Mouse (Mus musculus) stomach, embryonic 16.5 days (tissue): Measurements from ENCODE around the gene Olfr316. TPM values are rescaled to one million over a fixed set of nuclear protein-coding genes. Genes with fewer than 3 reads are reported as not detected.
"Not testable (repeated sequence)": the region's sequence is repeated elsewhere in the genome, so short reads cannot be mapped to it uniquely, and the experiment has no call there.

ENCODE experiments used
- ATAC-seq: fragments of 200-750 bp; cut with Nextera tagmentation; 2 replicates; pipeline ENCODE4 v1.8.0; 2017; ENCODE audit warnings: moderate number of reproducible peaks, moderate TSS enrichment; ENCODE audit not compliant: insufficient read depth, low FRiP score
- H3K27ac ChIP-seq: fragments of 300-500 bp; sonication (generic); 2 replicates; pipeline ENCODE4 v1.5.1; 2014; ENCODE audit warnings: low read length
- H3K27me3 ChIP-seq: fragments of 300-500 bp; sonication (generic); 2 replicates; pipeline ENCODE4 v1.6.1; 2014; ENCODE audit warnings: low read length, control low read depth, mixed read lengths; ENCODE audit not compliant: control insufficient read depth, insufficient read depth
- H3K36me3 ChIP-seq: fragments of 300-500 bp; sonication (generic); 2 replicates; pipeline ENCODE4 v1.6.1; 2014; ENCODE audit warnings: low read length; ENCODE audit not compliant: control insufficient read depth, insufficient read depth
- H3K4me1 ChIP-seq: fragments of 300-500 bp; sonication (generic); 2 replicates; pipeline ENCODE4 v1.6.1; 2014; ENCODE audit warnings: low read length, control low read depth, mixed read lengths; ENCODE audit not compliant: control insufficient read depth, insufficient read depth
- H3K4me2 ChIP-seq: fragments of 300-500 bp; sonication (generic); 2 replicates; pipeline ENCODE4 v1.6.1; 2014; ENCODE audit warnings: low read depth, low read length, mixed read lengths
- H3K4me3 ChIP-seq: fragments of 300-500 bp; sonication (generic); replicated peaks from 2 replicates; pipeline ENCODE4 v1.5.1; 2014; ENCODE audit warnings: mild to moderate bottlenecking, low read length
- H3K9ac ChIP-seq: fragments of 300-500 bp; sonication (generic); 2 replicates; pipeline ENCODE4 v1.6.1; 2014; ENCODE audit warnings: low read length
- H3K9me3 ChIP-seq: fragments of 300-500 bp; sonication (generic); replicated peaks from 2 replicates; pipeline ENCODE4 v1.6.1; 2016; ENCODE audit warnings: low read length, control low read depth; ENCODE audit not compliant: control insufficient read depth
- WGBS: fragments of 180-500 bp; shearing (Covaris S2); extraction: QIAGEN DNeasy Blood & Tissue Kit; methylation state at CpG from one replicate; pipeline ENCODE4 v1.1.7; 2014; 5-methylcytosine and 5-hydroxymethylcytosine counted together
- polyA plus RNA-seq: library from polyadenylated mRNA; unstranded; fragments of >200 nt; fragmentation: Nextera tagmentation; extraction: Ambion mirVana; gene quantifications from 2 replicates; pipeline ENCODE4 v1.2.1, GENCODE M21; 2015

Gene Olfr316
- polyA plus RNA-seq = not detected in 2 replicates

DNA sequence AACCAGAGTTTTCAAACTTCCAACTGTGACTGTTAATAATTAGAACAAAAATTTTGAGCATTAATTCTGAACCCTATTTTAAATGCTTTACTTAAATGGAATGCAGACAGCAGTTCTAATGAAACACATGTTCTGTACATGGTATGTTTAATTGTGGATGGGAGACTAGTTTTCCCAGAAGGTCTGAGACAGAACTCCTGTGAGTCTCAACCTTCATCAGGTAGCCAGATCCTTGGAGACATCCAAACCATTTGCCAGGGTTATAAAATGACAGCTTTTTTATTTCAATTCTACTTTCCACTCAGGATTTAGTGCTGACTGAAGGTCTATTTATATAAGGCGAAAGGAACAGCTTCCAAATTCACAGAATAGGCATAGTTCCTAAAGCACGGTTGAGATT is at the start of gene Olfr316:
Olfr316 (plus strand) TSS at position 301 of the 400 bp plus-strand sequence.
- no peak within 1 kb of the TSS for H3K4me2 ChIP-seq
- no peak within 1 kb of the TSS for H3K4me3 ChIP-seq
- ATAC-seq = no peak
- no peak within 1 kb of the TSS for H3K9ac ChIP-seq
- no peaks in the 10 kb centered on the region for H3K4me1 ChIP-seq
- H3K27me3 ChIP-seq = no peaks in the 10 kb centered on the region
- WGBS = 71% methylated on average over 2 of the region's 2 CpGs
- no peaks in the 10 kb centered on the region for H3K36me3 ChIP-seq
- no peak within 1 kb of the TSS for H3K27ac ChIP-seq
- H3K9me3 ChIP-seq = no peaks in the 10 kb centered on the region

DNA sequence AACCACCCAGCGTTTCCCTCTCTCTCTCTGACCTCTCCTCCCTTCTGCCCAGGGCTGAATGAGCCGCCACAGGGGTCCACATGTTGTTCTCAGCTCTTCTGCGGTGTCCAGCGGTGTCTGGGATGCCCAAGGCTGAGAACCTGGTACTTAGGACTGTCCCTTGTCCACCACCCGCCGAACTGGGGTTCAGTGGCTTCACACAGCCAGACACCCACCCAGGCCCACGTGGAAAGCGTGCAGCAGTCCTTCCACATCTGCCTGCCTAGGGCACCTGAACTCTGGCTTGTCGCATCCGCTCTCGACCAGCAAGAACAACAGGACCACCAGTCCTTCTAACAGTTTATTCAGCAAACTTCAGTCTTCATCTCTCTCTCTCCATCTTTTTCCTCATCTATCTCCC is 43.4 kb upstream of the Olfr316 start:
- Histone ChIP-seq H3K36me3 (no peaks in the 10 kb centered on the region), H3K4me2 (no peak overlapping the region), H3K4me1 (no peaks in the 10 kb centered on the region), H3K27me3 (no peaks in the 10 kb centered on the region), H3K4me3 (no peak overlapping the region), H3K9ac (no peak overlapping the region), H3K27ac (no peak overlapping the region), H3K9me3 (no peaks in the 10 kb centered on the region)
- WGBS = 80% methylated on average over 11 of the region's 11 CpGs
- ATAC-seq = no peak

DNA sequence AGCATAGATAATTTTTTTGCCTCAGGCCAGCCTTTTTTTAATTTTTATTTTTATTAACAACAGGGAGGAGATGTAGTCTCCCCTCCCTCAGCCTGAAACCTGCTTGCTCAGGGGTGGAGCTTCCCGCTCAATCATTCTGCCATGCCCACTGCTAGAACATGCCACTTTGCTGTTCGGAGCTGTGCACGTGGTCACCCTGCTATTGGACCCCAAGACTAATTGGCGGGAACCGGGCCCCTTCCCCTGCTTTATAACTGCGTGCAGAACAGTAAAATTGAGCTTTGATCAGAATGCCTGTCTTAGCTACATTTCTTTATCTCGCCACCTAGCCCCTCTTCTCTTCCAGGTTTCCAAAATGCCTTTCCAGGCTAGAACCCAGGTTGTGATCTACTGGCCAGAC is 34.8 kb upstream of the Olfr316 start:
- not testable (repeated sequence) for H3K4me3 ChIP-seq, H3K36me3 ChIP-seq, H3K27ac ChIP-seq, H3K9me3 ChIP-seq, H3K4me1 ChIP-seq, H3K4me2 ChIP-seq, ATAC-seq, H3K27me3 ChIP-seq, H3K9ac ChIP-seq
- WGBS = 90% methylated on average over 6 of the region's 7 CpGs

DNA sequence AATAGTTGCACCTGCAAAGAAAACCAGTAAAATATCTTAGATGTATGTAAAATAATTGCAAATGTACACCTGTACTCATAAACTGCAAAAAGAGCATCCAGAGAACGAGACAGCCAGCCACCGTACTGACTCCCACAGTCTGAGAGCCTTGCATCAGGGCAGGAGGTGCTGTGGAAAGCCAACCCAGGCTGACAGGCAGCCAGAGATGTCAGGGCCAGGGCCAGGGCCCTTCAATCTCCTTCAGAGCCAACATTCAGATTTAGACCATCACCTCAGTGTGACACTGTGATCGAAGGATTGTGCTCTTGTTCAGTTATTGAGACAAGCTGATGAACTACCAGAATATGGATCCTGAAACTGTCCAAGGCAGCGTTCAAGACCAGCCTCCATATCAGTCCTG is 32.8 kb upstream of the Olfr316 start:
- 82% methylated on average over 4 of the region's 4 CpGs for WGBS
- no peaks in the 10 kb centered on the region for H3K27me3 ChIP-seq
- ATAC-seq = no peak
- no peak overlapping the region for H3K4me2 ChIP-seq
- no peaks in the 10 kb centered on the region for H3K4me1 ChIP-seq
- H3K9ac ChIP-seq = no peak overlapping the region
- H3K4me3 ChIP-seq = no peak overlapping the region
- no peak overlapping the region for H3K27ac ChIP-seq
- H3K9me3 ChIP-seq = no peaks in the 10 kb centered on the region
- H3K36me3 ChIP-seq = no peaks in the 10 kb centered on the region

DNA sequence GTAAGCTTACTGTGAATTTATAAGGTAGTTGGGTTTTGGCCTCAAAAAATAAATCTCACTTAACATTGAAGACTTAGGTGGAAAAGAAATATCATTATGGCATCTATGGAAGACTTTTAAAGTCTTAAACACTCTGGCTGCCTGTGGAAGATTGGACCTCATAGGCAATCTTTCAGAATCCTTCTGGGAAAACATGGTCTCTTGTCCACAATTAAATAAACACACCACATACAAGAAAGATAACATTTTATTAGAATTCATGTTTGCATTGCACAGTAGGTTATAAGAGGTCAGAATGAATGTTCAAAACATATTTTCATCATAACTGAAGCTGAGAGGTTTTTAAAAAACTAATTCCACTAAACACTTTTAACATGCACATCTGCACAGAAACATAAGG is 28.6 kb upstream of the Olfr316 start, which contains the start of gene Olfr318:
Olfr318 (minus strand) TSS at position 101 of the 400 bp plus-strand sequence.
- Histone ChIP-seq H3K4me1 (no peaks in the 10 kb centered on the region), H3K4me2 (no peak within 1 kb of the TSS), H3K27ac (no peak within 1 kb of the TSS), H3K36me3 (no peaks in the 10 kb centered on the region), H3K27me3 (no peaks in the 10 kb centered on the region), H3K9me3 (no peaks in the 10 kb centered on the region), H3K4me3 (no peak within 1 kb of the TSS), H3K9ac (no peak within 1 kb of the TSS)
- ATAC-seq = no peak

DNA sequence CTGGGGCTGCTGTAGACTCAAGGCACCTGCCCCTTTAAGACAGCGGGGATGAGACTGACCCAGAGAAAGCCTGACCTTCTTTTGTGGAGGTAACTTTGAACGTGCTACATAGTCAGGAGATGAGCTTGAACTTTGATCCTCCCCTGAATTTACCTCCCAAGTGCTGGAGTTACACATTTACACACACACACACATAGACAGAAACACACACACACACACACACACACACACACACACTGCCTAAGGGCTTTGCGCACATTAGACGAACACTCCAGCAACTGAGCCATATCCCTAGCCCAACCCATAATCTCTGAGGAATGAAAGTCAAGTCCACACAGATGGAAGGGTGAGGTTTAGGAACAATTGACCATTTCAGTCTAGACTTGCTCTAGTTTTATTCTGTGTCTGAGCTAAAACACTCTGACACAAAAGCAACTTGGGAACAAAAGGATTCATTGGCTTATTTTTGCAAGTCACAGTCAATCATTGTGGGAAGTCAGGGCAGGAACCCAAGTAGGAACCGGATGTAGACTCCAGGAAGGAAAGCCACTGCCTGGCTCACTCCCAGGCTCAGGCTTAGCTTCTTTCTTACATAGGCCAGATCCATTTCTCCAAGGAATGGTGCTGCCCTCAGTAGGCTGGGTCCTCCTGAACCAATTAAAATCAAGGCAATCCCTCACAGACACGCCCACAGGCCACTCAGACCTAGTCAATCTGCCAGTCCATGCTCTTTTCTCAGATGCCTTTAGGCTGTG is 24.5 kb upstream of the Olfr316 start:
- not testable (repeated sequence) for H3K4me1 ChIP-seq, H3K4me3 ChIP-seq, H3K9ac ChIP-seq, H3K9me3 ChIP-seq, H3K4me2 ChIP-seq, H3K36me3 ChIP-seq, ATAC-seq, H3K27me3 ChIP-seq, H3K27ac ChIP-seq
- WGBS = 66% methylated on average over 6 of the region's 6 CpGs

DNA sequence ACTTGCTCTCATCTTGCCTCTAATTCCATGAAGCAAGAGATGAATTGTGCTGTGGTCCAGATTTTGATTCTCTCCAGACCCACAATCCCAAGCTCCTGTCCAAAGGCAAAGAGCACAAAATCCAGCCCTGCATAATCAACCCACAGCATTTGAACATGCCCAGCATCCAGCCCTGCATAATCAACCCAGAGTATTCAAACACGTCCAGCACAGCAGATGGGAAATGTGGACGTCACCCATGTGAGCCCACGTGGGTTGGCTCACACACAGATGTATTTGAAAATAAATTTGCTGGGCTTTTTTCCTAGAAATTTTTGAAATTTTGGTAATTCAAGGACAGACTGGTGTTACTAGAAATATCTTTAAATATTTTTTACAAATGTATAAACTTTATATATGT is 19.2 kb upstream of the Olfr316 start:
- Histone ChIP-seq H3K9me3 (no peaks in the 10 kb centered on the region), H3K36me3 (no peaks in the 10 kb centered on the region), H3K27ac (no peak overlapping the region), H3K9ac (no peak overlapping the region), H3K4me3 (no peak overlapping the region), H3K27me3 (no peaks in the 10 kb centered on the region), H3K4me2 (no peak overlapping the region), H3K4me1 (no peaks in the 10 kb centered on the region)
- no peak for ATAC-seq
- 49% methylated on average over 3 of the region's 3 CpGs for WGBS

DNA sequence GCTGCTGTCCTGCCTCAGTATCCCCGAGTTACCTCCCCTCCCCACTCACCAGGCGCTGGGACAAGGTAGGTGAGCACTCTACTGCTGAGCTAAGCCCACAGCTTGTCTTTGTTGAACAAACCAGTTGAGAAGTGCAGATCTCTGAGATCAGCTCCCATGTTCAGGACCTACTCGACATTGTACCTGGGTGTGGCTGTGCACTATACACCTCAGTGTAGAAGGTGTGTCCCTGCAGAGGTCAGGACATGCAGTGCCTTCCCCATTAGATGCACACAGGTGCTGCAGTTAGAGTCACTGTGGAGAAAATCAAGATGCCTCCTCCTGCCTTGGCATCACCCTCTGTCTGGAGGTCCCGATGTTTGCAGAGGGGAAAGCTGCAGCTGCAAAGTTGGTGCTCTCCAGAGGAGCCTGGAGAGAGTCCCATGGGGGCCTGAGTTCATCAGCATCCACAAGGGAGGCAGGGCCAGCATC is 13.7 kb upstream of the Olfr316 start, which contains the start of gene Olfr317:
Olfr317 (minus strand) TSS at position 421 of the 471 bp plus-strand sequence.
- Histone ChIP-seq H3K27ac (no peak within 1 kb of the TSS), H3K9ac (no peak within 1 kb of the TSS), H3K36me3 (no peaks in the 10 kb centered on the region), H3K27me3 (no peaks in the 10 kb centered on the region), H3K4me2 (no peak within 1 kb of the TSS), H3K4me3 (no peak within 1 kb of the TSS), H3K9me3 (no peaks in the 10 kb centered on the region; the same call in 1 of the 2 replicates), H3K4me1 (no peaks in the 10 kb centered on the region)
- 58% methylated on average over 4 of the region's 4 CpGs for WGBS
- ATAC-seq = no peak

DNA sequence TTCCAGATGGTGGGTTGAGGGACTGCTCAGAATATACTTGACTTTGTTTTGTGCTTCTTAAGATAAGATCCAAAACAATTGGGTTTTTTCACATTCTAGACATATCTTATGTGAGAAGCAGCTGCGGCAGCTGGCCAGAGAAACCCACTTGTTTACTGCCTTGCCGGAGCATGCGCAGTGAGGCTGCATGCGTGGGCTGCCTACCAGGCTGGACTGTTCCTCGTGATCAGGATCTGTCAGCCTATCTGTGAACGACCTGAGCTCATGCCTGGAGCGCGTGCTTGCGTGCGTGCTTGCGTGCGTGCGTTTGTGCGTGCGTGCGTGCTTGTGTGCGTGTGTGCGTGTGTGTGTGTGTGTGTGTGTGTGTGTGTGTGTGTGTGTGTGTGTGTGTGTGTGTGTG is 1.4 kb upstream of the Olfr316 start:
- not testable (repeated sequence) for ATAC-seq, H3K9me3 ChIP-seq, H3K36me3 ChIP-seq, H3K27ac ChIP-seq, H3K9ac ChIP-seq, H3K4me3 ChIP-seq, H3K27me3 ChIP-seq, H3K4me2 ChIP-seq, H3K4me1 ChIP-seq
- 74% methylated on average over 18 of the region's 18 CpGs for WGBS
